Mouse (Mus musculus) mouse trophoblast stem cell (cell line): ENCODE measurements around the gene Tgfbr3.
"Not testable (repeated sequence)": the region's sequence is repeated elsewhere in the genome, so short reads cannot be mapped to it uniquely, and the experiment has no call there.

ENCODE experiments used
- in situ Hi-C, 2 experiments: fragments of 300-500 bp; cut with MseI, MboI; formaldehyde crosslinking; loops; 2 replicates in 1 of 2; 3 replicates in 1 of 2; pipeline ENCODE4 v1.15.1; 2025

Tgfbr3 gene

GRCm38 (mm10) chr5:107248302-107248701 lies 41.1 kb downstream of the Tgfbr3 start:
- in situ Hi-C loops: not testable (repeated sequence)

- in situ Hi-C loops: no loop called here
Measured at GRCm38 (mm10) chr5:107247786-107248185, 41.6 kb downstream of the Tgfbr3 start.

DNA sequence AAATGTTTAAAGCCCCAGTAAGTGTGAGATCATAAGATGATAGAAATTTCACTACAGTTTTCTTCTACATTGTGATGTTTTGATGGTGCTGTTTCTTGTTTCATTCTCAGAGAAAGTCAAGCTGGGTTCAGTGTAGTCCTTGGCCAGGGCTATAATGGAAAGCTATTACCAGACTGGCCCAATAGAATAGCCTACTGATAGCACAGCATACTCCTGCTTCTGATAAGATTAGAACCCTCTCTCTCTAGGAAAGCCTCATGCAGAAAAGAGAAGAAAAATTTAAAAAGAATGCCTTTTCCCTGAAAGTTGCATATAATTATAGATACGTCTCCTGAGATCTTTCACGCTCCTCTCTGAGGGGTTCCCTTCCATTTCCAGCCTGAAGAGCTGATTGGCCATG lies 46.0 kb downstream of the Tgfbr3 start:
- in situ Hi-C loops: no loop called here

DNA sequence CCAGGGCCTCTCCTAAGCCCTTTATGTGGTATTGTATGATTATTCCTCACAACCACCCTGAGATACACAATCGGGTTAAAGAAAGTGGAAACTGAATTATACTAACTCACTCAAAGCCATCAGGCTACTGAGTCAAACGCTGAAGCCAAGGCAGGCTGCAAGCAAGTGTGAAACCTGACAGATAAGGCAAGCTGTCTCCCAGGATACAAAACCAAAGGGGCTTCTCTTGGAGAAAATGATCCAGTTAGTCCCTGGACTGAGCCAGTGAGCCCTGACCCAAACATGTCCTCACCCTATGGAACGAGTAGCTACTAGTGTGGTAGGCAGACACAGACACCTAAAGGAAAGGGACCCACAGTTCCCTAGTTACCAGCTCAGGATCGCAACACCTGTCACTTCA lies 46.4 kb downstream of the Tgfbr3 start:
- in situ Hi-C loops: no loop called here

DNA sequence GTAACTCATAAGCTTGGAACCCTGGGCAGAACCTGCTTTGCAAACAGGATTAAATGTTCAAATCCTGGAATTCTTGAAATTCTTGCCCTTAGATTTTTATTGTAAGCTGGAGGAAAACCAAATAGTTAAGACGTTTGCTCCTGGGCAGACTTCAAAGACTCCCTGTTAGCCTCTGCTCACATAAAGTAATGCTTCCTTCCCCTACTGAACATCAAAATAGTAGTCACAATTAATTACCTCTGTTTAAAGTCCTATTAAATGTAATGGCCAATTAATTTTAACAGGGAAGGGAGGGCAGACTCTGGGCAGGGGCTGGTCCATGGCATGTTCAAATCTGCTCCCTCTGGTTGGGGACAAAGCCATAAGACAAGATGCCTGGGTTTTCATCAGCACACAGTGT lies 49.2 kb downstream of the Tgfbr3 start:
- in situ Hi-C loops: no loop called here

GRCm38 (mm10) chr5:107237971-107238426 lies 51.4 kb downstream of the Tgfbr3 start:
- in situ Hi-C loops: no loop called here

- in situ Hi-C loops: no loop called here
Measured at GRCm38 (mm10) chr5:107236975-107237374, 52.5 kb downstream of the Tgfbr3 start.

GRCm38 (mm10) chr5:107236039-107236438 lies 53.4 kb downstream of the Tgfbr3 start:
- in situ Hi-C loops: no loop called here

GRCm38 (mm10) chr5:107233366-107234354 lies 55.8 kb downstream of the Tgfbr3 start:
- in situ Hi-C loops: no loop called here

- in situ Hi-C loops: no loop called here
Measured at GRCm38 (mm10) chr5:107230189-107230588, 59.2 kb downstream of the Tgfbr3 start.

- in situ Hi-C loops: no loop called here
Measured at GRCm38 (mm10) chr5:107229037-107229436, 60.4 kb downstream of the Tgfbr3 start.

- in situ Hi-C loops: no loop called here
Measured at GRCm38 (mm10) chr5:107227580-107227979, 61.8 kb downstream of the Tgfbr3 start.

DNA sequence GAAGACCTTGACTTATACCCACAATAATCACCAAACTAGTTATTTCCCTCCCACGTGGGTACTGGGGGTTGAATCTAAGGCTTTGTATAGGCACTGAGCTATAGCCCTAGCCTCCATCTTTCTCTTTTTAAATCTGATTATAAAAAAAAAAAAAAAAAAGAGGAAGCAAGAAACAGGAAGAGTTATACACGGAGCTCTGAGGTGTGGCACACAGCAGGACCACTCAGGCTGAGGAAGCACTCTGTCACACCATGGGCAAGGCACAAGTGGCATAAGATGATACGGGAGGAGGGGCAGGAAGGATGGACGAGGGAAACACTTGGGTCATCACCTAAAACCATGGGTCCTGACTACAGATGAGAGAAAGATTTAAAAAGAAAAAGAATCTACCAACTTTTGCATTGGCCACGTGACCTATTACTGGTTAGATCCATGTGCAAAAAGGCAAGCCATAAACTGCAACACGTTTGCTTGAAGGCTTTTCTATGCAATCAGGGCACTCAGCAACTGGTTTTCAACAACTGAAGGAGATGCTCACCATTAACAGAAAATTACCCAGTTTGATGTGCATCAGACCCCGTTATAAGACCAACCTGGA lies 64.5 kb downstream of the Tgfbr3 start:
- in situ Hi-C loops: no loop called here

- in situ Hi-C loops: no loop called here
Measured at GRCm38 (mm10) chr5:107224151-107224550, 65.3 kb downstream of the Tgfbr3 start.

- in situ Hi-C loops: not testable (repeated sequence)
Measured at GRCm38 (mm10) chr5:107223483-107223882, 65.9 kb downstream of the Tgfbr3 start.

DNA sequence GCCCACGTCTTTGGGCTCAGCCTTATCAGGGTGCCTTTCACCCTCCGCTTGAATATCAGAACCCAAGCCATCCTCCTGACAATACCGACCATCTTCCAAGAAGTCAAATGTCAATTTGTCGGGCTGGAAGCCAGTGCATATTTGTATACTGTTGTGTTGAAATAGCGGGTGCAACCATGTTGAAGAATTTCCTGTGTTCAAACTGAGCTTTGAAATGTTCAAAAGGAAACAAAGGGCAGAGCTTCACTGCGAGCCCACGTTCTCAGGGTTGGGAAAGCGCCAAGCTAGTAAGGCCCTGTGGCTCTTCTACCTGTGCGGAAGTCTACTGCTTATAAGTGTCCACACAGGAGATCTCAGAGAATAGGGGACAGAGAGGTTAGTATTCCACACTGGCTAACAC lies 66.4 kb downstream of the Tgfbr3 start:
- in situ Hi-C loops: no loop called here

DNA sequence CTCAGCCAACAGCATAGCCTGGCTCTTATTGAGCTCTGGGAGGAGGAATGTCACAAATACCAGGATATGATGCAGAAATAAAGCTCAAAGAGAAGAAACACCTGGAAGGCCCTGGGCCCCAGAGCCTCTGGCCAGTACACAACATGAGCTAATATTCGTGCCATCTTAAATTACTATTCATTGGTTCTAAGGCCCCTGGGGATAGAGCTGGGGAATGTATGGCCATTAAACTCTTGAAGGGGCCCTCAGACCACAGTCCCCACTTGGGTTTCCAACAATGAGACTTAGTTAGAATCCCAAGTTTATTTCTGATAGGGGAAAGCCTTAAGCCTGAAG lies 66.8 kb downstream of the Tgfbr3 start:
- in situ Hi-C loops: no loop called here

GRCm38 (mm10) chr5:107221892-107222669 lies 67.3 kb downstream of the Tgfbr3 start:
- in situ Hi-C loops: no loop called here

GRCm38 (mm10) chr5:107220936-107221335 lies 68.5 kb downstream of the Tgfbr3 start:
- in situ Hi-C loops: no loop called here

DNA sequence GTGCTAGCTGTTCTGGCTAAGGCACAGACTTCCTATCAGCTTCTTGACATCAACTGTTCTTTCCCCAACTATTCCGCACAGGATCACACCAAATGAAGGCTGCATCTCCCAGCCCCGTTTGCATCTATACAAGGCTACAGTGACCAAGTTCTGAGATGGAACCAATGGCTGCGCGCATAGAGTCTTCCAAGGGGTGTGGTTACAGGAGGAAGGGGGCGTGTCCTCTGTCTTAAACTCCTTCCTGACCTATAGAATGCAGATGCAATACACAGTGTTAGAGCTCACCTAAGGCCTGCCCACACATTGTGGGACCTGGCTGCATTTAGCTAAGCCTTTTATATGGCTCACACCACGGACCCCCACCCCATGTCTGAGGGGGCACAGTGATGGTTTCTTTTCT lies 69.5 kb downstream of the Tgfbr3 start:
- in situ Hi-C loops: no loop called here

- in situ Hi-C loops: no loop called here
Measured at GRCm38 (mm10) chr5:107219318-107219717, 70.1 kb downstream of the Tgfbr3 start.

- in situ Hi-C loops: no loop called here
Measured at GRCm38 (mm10) chr5:107218594-107218993, 70.8 kb downstream of the Tgfbr3 start.
